Mouse (Mus musculus): ENCODE measurements at regions not wholly inside any gene's neighbourhood (a gene's known extent, or its start where the extent isn't known, plus 50 kb on each side); places are given as distances from the start of the nearest gene placed in this dataset.

DNA sequence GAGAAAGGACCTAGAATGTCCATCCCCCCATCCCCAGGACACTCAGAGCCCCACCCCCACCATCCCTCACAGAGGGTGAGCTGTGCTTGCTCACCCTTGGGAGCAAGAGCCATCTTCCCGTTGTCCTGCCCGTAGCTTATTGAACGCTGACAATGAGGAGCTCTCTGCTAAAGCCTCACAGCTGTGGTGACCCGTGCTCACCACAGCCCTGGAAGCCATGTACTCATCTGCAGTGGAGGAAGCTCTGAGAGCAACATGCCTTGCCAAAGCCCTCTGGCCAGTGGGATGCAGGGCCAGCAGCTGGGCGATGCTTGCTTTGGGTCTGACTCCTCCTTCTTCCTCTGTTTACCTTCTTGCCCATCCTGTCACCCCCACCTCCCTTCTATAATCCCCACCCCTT, 53.8 kb upstream of the Lhfpl2 start:
- no peaks in the 10 kb centered on the region for H3K9me3 ChIP-seq (replicated peaks; ENCODE audit: control insufficient read depth, low read length)
- H3K4me1 ChIP-seq (ENCODE audit: control insufficient read depth, insufficient read depth) = no peaks in the 10 kb centered on the region
- no peaks in the 10 kb centered on the region for H3K27me3 ChIP-seq (ENCODE audit: control insufficient read depth, insufficient read depth, low read length)
- H3K36me3 ChIP-seq (replicated peaks; ENCODE audit: control insufficient read depth, insufficient read depth, low read length) = no peaks in the 10 kb centered on the region
- 70% methylated on average over 5 of the region's 5 CpGs for WGBS
- H3K4me2 ChIP-seq (ENCODE audit: low read depth, low read length) = no peak overlapping the region
- H3K9ac ChIP-seq (replicated peaks; ENCODE audit: low read depth, low read length) = no peak overlapping the region
- H3K4me3 ChIP-seq (ENCODE audit: low read depth, low read length) = no peak overlapping the region
- TF ChIP-seq CTCF (IDR thresholded peaks at IDR 0.05; ENCODE audit: low read depth) (no peak), EP300 (IDR thresholded peaks at IDR 0.05; ENCODE audit: low read depth) (no peak)
- no peak overlapping the region for H3K27ac ChIP-seq (ENCODE audit: low read depth)
- ATAC-seq (ENCODE audit: insufficient read depth, low read depth) = no peak
- no peak for DNase-seq (ENCODE audit: low spot score)

DNA sequence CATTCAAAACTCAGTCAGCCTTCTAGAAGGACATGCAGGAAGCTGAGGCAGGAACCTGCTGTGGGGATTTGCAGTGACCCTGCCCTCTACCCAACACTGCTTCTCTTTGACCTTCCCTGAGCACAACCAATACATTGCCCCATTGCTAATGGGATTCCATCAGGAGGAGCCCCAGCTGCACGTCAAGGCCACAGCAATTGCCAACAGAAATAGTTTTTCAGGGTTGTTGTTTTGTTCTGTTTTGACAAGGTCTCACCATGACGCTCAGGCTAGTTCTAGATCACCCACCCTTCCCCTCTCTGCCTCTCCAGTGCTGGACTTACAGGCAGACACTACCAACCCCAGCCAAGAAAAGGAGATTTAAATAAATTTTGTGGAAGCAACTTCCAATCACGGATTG, 53.2 kb upstream of the Lhfpl2 start:
- 72% methylated on average over 3 of the region's 3 CpGs for WGBS
- Histone ChIP-seq H3K9ac (replicated peaks; ENCODE audit: low read depth, low read length) (no peak overlapping the region), H3K27ac (ENCODE audit: low read depth) (no peak overlapping the region), H3K27me3 (ENCODE audit: control insufficient read depth, insufficient read depth, low read length) (no peaks in the 10 kb centered on the region), H3K4me1 (ENCODE audit: control insufficient read depth, insufficient read depth) (no peaks in the 10 kb centered on the region), H3K36me3 (replicated peaks; ENCODE audit: control insufficient read depth, insufficient read depth, low read length) (no peaks in the 10 kb centered on the region), H3K4me3 (ENCODE audit: low read depth, low read length) (no peak overlapping the region), H3K4me2 (ENCODE audit: low read depth, low read length) (no peak overlapping the region), H3K9me3 (replicated peaks; ENCODE audit: control insufficient read depth, low read length) (no peaks in the 10 kb centered on the region)
- TF ChIP-seq EP300 (IDR thresholded peaks at IDR 0.05; ENCODE audit: low read depth) (no peak), CTCF (IDR thresholded peaks at IDR 0.05; ENCODE audit: low read depth) (no peak)
- DNase-seq (ENCODE audit: low spot score) (no peak), ATAC-seq (ENCODE audit: insufficient read depth, low read depth) (no peak)

DNA sequence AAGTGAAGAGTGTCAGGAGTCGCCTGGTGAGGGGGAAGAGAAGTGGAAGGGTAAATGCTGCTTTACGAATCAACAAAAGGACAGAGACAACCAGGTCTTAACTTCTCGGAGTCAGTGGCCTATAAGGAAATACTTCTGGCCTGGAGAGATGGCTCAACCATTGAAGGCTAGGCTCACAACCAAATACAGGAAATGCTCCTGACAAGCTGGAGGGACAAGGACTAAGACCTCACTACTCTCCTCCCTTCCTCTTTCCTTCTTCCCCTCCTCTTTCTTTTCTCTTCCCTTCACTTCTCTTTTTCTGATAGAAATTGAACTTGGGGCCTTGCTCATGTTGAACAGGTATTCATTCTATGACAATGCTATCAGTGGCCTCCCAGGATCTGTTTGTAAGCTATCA, 51.7 kb upstream of the Lhfpl2 start:
- H3K4me2 ChIP-seq (ENCODE audit: low read depth, low read length) = no peak overlapping the region
- 83% methylated on average over 3 of the region's 3 CpGs for WGBS

More for the DNA sequence above, 51.7 kb upstream of the Lhfpl2 start:
- Histone ChIP-seq H3K9me3 (replicated peaks; ENCODE audit: control insufficient read depth, low read length) (no peaks in the 10 kb centered on the region), H3K36me3 (replicated peaks; ENCODE audit: control insufficient read depth, insufficient read depth, low read length) (no peaks in the 10 kb centered on the region), H3K4me1 (ENCODE audit: control insufficient read depth, insufficient read depth) (no peaks in the 10 kb centered on the region), H3K27me3 (ENCODE audit: control insufficient read depth, insufficient read depth, low read length) (no peaks in the 10 kb centered on the region), H3K27ac (ENCODE audit: low read depth) (no peak overlapping the region), H3K4me3 (ENCODE audit: low read depth, low read length) (no peak overlapping the region), H3K9ac (replicated peaks; ENCODE audit: low read depth, low read length) (no peak overlapping the region)
- DNase-seq (ENCODE audit: low spot score) = no peak
- no peak for TF ChIP-seq CTCF (IDR thresholded peaks at IDR 0.05; ENCODE audit: low read depth)
- no peak for TF ChIP-seq EP300 (IDR thresholded peaks at IDR 0.05; ENCODE audit: low read depth)
- no peak for ATAC-seq (ENCODE audit: insufficient read depth, low read depth)
